Mouse (Mus musculus) small intestine, adult 2 months (tissue): Measurements from ENCODE around the gene Slc7a11. TPM values are rescaled to one million over a fixed set of nuclear protein-coding genes. Genes with fewer than 3 reads are reported as not detected.

ENCODE experiments used
- H3K27ac ChIP-seq: fragments of 200-500 bp; 2 replicates; pipeline ENCODE4 v1.5.1; 2012; ENCODE audit warnings: low read depth, low read length, control low read depth, inconsistent platforms; ENCODE audit not compliant: insufficient read depth
- H3K27me3 ChIP-seq: fragments of 200-500 bp; 2 replicates; pipeline ENCODE4 v1.6.1; 2012; ENCODE audit warnings: mild to moderate bottlenecking, moderate library complexity, low read length, inconsistent platforms; ENCODE audit not compliant: control insufficient read depth, insufficient read depth
- H3K36me3 ChIP-seq: fragments of 200-500 bp; 2 replicates; pipeline ENCODE4 v1.6.1; 2012; ENCODE audit warnings: mild to moderate bottlenecking, low read length, control low read depth, inconsistent platforms; ENCODE audit not compliant: control insufficient read depth, insufficient read depth
- H3K4me1 ChIP-seq: fragments of 200-500 bp; 2 replicates; pipeline ENCODE4 v1.6.1; 2012; ENCODE audit warnings: low read length, inconsistent platforms, mixed read lengths; ENCODE audit not compliant: control insufficient read depth, insufficient read depth, insufficient read length
- H3K4me3 ChIP-seq: fragments of 200-500 bp; 2 replicates; pipeline ENCODE4 v1.5.1; 2012; ENCODE audit warnings: low read depth, mild to moderate bottlenecking, control low read depth, inconsistent platforms, low read length, moderate library complexity
- CTCF ChIP-seq: fragments of 200-500 bp; IDR thresholded peaks from 2 replicates; pipeline ENCODE4 v1.5.1; 2012; ENCODE audit warnings: low read depth, mild to moderate bottlenecking, control low read depth, inconsistent platforms, low read length, moderate library complexity, mixed read lengths; ENCODE audit not compliant: insufficient replicate concordance, insufficient read length; ENCODE audit errors: extremely low read depth
- POLR2A ChIP-seq: fragments of 200-500 bp; IDR thresholded peaks from 2 replicates; pipeline ENCODE4 v1.6.1; 2012; ENCODE audit warnings: low read depth, mild to moderate bottlenecking, control low read depth, inconsistent platforms, low read length, moderate library complexity
- WGBS: fragments of 180-500 bp; shearing (Covaris S2); methylation state at CpG from one replicate; pipeline ENCODE4 v1.1.7; 2018; 5-methylcytosine and 5-hydroxymethylcytosine counted together
- polyA plus RNA-seq: library from polyadenylated mRNA; depleted of rRNA; stranded (reverse); fragments of >200 nt; gene quantifications from 2 replicates; pipeline ENCODE4 v1.2.3, GENCODE M21; 2012

Gene Slc7a11
- polyA plus RNA-seq, 1 experiment, result 0.27 TPM

- no peak overlapping the region for H3K27ac ChIP-seq
- no peaks in the 10 kb centered on the region for H3K36me3 ChIP-seq
- no peaks in the 10 kb centered on the region for H3K4me1 ChIP-seq
- TF ChIP-seq CTCF (no peak), POLR2A (no peak)
- no peaks in the 10 kb centered on the region for H3K27me3 ChIP-seq
- 76% methylated on average over 3 of the region's 3 CpGs for WGBS
- H3K4me3 ChIP-seq, result no peak overlapping the region
These were observed 458.6 kb downstream of the Slc7a11 start for GRCm38 (mm10) chr3:49984795-49985194.

GRCm38 (mm10) chr3:49983429-49984268 is 459.8 kb downstream of the Slc7a11 start:
- H3K4me1 ChIP-seq, result no peaks in the 10 kb centered on the region
- no peak overlapping the region for H3K4me3 ChIP-seq
- 72% methylated on average over 4 of the region's 4 CpGs for WGBS
- no peak overlapping the region for H3K27ac ChIP-seq
- H3K36me3 ChIP-seq, result no peaks in the 10 kb centered on the region
- H3K27me3 ChIP-seq, result no peaks in the 10 kb centered on the region
- TF ChIP-seq POLR2A, result no peak
- TF ChIP-seq CTCF, result no peak

- WGBS, result 81% methylated on average over 3 of the region's 3 CpGs
- H3K36me3 ChIP-seq, result no peaks in the 10 kb centered on the region
- no peaks in the 10 kb centered on the region for H3K4me1 ChIP-seq
- TF ChIP-seq POLR2A (no peak), CTCF (no peak)
- no peak overlapping the region for H3K27ac ChIP-seq
- no peak overlapping the region for H3K4me3 ChIP-seq
- no peaks in the 10 kb centered on the region for H3K27me3 ChIP-seq
These were observed 469.4 kb downstream of the Slc7a11 start for GRCm38 (mm10) chr3:49973994-49974393.

GRCm38 (mm10) chr3:49965569-49965968 is 477.8 kb downstream of the Slc7a11 start:
- no peaks in the 10 kb centered on the region for H3K27me3 ChIP-seq
- 67% methylated on average over 2 of the region's 2 CpGs for WGBS
- TF ChIP-seq POLR2A (no peak), CTCF (no peak)

GRCm38 (mm10) chr3:49960581-49960980 is 482.8 kb downstream of the Slc7a11 start:
- no peak overlapping the region for H3K27ac ChIP-seq
- WGBS, result 86% methylated on average over 2 of the region's 2 CpGs

More at GRCm38 (mm10) chr3:49965569-49965968, 477.8 kb downstream of the Slc7a11 start:
- H3K4me1 ChIP-seq, result no peaks in the 10 kb centered on the region
- H3K27ac ChIP-seq, result no peak overlapping the region
- H3K36me3 ChIP-seq, result no peaks in the 10 kb centered on the region
- no peak overlapping the region for H3K4me3 ChIP-seq

GRCm38 (mm10) chr3:49946845-49947244 is 496.6 kb downstream of the Slc7a11 start:
- TF ChIP-seq POLR2A (no peak), CTCF (no peak)
- Histone ChIP-seq H3K27me3 (no peaks in the 10 kb centered on the region), H3K4me3 (no peak overlapping the region), H3K36me3 (no peaks in the 10 kb centered on the region), H3K27ac (no peak overlapping the region), H3K4me1 (no peaks in the 10 kb centered on the region)
- 27% methylated on average over 2 of the region's 2 CpGs for WGBS

More at GRCm38 (mm10) chr3:49960581-49960980, 482.8 kb downstream of the Slc7a11 start:
- Histone ChIP-seq H3K36me3 (no peaks in the 10 kb centered on the region), H3K4me3 (no peak overlapping the region), H3K27me3 (no peaks in the 10 kb centered on the region), H3K4me1 (no peaks in the 10 kb centered on the region)
- TF ChIP-seq CTCF (no peak), POLR2A (no peak)

GRCm38 (mm10) chr3:49944783-49945182 is 498.6 kb downstream of the Slc7a11 start:
- no peak for TF ChIP-seq CTCF
- no peak for TF ChIP-seq POLR2A
- Histone ChIP-seq H3K4me1 (no peaks in the 10 kb centered on the region), H3K27ac (no peak overlapping the region), H3K36me3 (no peaks in the 10 kb centered on the region), H3K4me3 (no peak overlapping the region), H3K27me3 (no peaks in the 10 kb centered on the region)
- 62% methylated on average over 5 of the region's 5 CpGs for WGBS

- Histone ChIP-seq H3K4me1 (no peaks in the 10 kb centered on the region), H3K36me3 (no peaks in the 10 kb centered on the region), H3K27ac (no peak overlapping the region), H3K27me3 (no peaks in the 10 kb centered on the region), H3K4me3 (no peak overlapping the region)
- no peak for TF ChIP-seq CTCF
- TF ChIP-seq POLR2A, result no peak
- WGBS, result 67% methylated on average over 2 of the region's 2 CpGs
These were observed 505.8 kb downstream of the Slc7a11 start for GRCm38 (mm10) chr3:49937611-49938010.
